Mouse (Mus musculus): ENCODE results near the gene Ptpn1.

DNA sequence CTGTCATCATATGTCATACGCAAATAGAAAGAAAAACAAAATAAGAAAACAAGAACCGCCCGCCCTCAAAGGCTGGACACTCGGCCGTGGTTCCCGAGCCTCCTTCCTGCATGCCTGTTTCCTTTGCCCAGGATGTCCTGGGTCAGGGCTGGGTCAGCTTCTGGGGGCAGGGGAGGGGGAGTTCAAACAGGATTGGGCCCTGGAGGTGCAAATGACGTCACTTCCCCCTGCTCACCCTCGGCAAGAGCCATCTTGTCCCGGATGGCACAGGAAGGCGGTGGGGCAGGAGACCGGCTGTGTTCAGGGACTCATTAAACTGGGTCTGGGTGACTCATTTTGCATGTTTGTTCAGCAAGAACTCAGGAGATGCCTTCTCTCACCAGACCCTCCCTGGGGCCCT lies 11.8 kb upstream of the Ptpn1 start:
- TF ChIP-seq CTCF (IDR thresholded peaks at IDR 0.05; ENCODE audit: control insufficient read depth, insufficient read depth, insufficient read length) (no peak), MYOD1 (IDR thresholded peaks at IDR 0.05; ENCODE audit: control insufficient read depth, insufficient read length, low read depth) (no peak)
